Mouse (Mus musculus) kidney, adult 2 months (tissue): Measurements from ENCODE around the gene Gnb5. TPM values are rescaled to one million over a fixed set of nuclear protein-coding genes. Genes with fewer than 3 reads are reported as not detected.
A peak's percentile ranks its signal among the peaks of the same experiment; 100 is the strongest.

Experiments
- DNase-seq: peaks from one replicate; pipeline ENCODE4 v3.0.0; 2021
- H3K27ac ChIP-seq: fragments of 200-500 bp; 2 replicates; pipeline ENCODE4 v1.5.1; 2012; ENCODE audit warnings: low read depth, low read length, control low read depth, inconsistent platforms; ENCODE audit not compliant: insufficient read depth
- H3K27me3 ChIP-seq: fragments of 200-500 bp; replicated peaks from 2 replicates; pipeline ENCODE4 v1.6.1; 2012; ENCODE audit warnings: mild to moderate bottlenecking, moderate library complexity, low read length, inconsistent platforms; ENCODE audit not compliant: control insufficient read depth, insufficient read depth
- H3K36me3 ChIP-seq: fragments of 200-500 bp; 2 replicates; pipeline ENCODE4 v1.6.1; 2012; ENCODE audit warnings: mild to moderate bottlenecking, moderate library complexity, low read length, inconsistent platforms; ENCODE audit not compliant: control insufficient read depth, insufficient read depth
- H3K4me1 ChIP-seq: fragments of 200-500 bp; 2 replicates; pipeline ENCODE4 v1.6.1; 2011; ENCODE audit warnings: low read length; ENCODE audit not compliant: control insufficient read depth, insufficient read depth
- H3K4me3 ChIP-seq: fragments of 200-500 bp; 2 replicates; pipeline ENCODE4 v1.5.1; 2011; ENCODE audit warnings: mild to moderate bottlenecking, low read depth, low read length, control low read depth; ENCODE audit not compliant: insufficient read depth
- CTCF ChIP-seq: fragments of 200-500 bp; conservative IDR thresholded peaks from 2 replicates; pipeline ENCODE4 v1.5.1; 2011; ENCODE audit warnings: low read depth, mild to moderate bottlenecking, control low read depth, low read length, moderate library complexity, mixed read lengths; ENCODE audit not compliant: insufficient read depth, insufficient read length
- POLR2A ChIP-seq: fragments of 200-500 bp; IDR thresholded peaks from one replicate; pipeline ENCODE4 v1.6.1; 2011; ENCODE audit warnings: low read depth, low read length, control low read depth
- WGBS: fragments of 180-500 bp; shearing (Covaris S2); methylation state at CpG from one replicate; pipeline ENCODE4 v1.1.7; 2018; 5-methylcytosine and 5-hydroxymethylcytosine counted together
- polyA plus RNA-seq: library from polyadenylated mRNA; depleted of rRNA; stranded (reverse); fragments of >200 nt; gene quantifications from 2 replicates; pipeline ENCODE4 v1.2.3, GENCODE M21; 2012; rRNA removed

The Gnb5 gene
- polyA plus RNA-seq, result 18.0 and 18.1 TPM in 2 replicates

GRCm38 (mm10) chr9:75306126-75306898 is at the start of gene Gnb5:
TSS of gene Gnb5 (plus strand) at chr9:75306288.
- WGBS, result 86% methylated on average over 11 of the region's 11 CpGs
- Histone ChIP-seq H3K27ac (no peak within 1 kb of the TSS), H3K36me3 (no peaks in the 10 kb centered on the region), H3K27me3 (no peaks in the 10 kb centered on the region), H3K4me1 (no peaks in the 10 kb centered on the region), H3K4me3 (no peak within 1 kb of the TSS)
- TF ChIP-seq POLR2A, result no peak
- no peak for TF ChIP-seq CTCF
- no peak for DNase-seq

- H3K4me3 ChIP-seq, result no peak overlapping the region
- H3K4me1 ChIP-seq, result no peaks in the 10 kb centered on the region
- no peak overlapping the region for H3K27ac ChIP-seq
- H3K27me3 ChIP-seq, result no peaks in the 10 kb centered on the region
- TF ChIP-seq POLR2A, result no peak
- no peaks in the 10 kb centered on the region for H3K36me3 ChIP-seq
- no peak for DNase-seq
- 84% methylated on average over 4 of the region's 4 CpGs for WGBS
Measured at GRCm38 (mm10) chr9:75258792-75259191, 47.3 kb upstream of the Gnb5 start.

- no peak overlapping the region for H3K4me3 ChIP-seq
- no peaks in the 10 kb centered on the region for H3K27me3 ChIP-seq
- 92% methylated on average over 4 of the region's 4 CpGs for WGBS
- no peak overlapping the region for H3K27ac ChIP-seq
- TF ChIP-seq POLR2A (no peak), CTCF (peak; percentile 24; the same call in 1 of the 2 replicates)
- no peak for DNase-seq
- no peaks in the 10 kb centered on the region for H3K36me3 ChIP-seq
- H3K4me1 ChIP-seq, result no peaks in the 10 kb centered on the region
Measured at GRCm38 (mm10) chr9:75259656-75260055, 46.4 kb upstream of the Gnb5 start.

- WGBS, result 48% methylated on average over 8 of the region's 8 CpGs
- no peaks in the 10 kb centered on the region for H3K36me3 ChIP-seq
- H3K27ac ChIP-seq, result no peak overlapping the region
- H3K4me1 ChIP-seq, result no peaks in the 10 kb centered on the region
- TF ChIP-seq POLR2A, result no peak
- no peak for TF ChIP-seq CTCF
- DNase-seq, result no peak
- H3K4me3 ChIP-seq, result no peak overlapping the region
- H3K27me3 ChIP-seq, result no peaks in the 10 kb centered on the region
Measured at GRCm38 (mm10) chr9:75261332-75261872, 44.7 kb upstream of the Gnb5 start.

GRCm38 (mm10) chr9:75262235-75262826 is 43.8 kb upstream of the Gnb5 start:
- no peak for DNase-seq
- Histone ChIP-seq H3K36me3 (no peaks in the 10 kb centered on the region), H3K27ac (no peak overlapping the region), H3K4me3 (no peak overlapping the region), H3K27me3 (no peaks in the 10 kb centered on the region), H3K4me1 (no peaks in the 10 kb centered on the region)
- 69% methylated on average over 8 of the region's 8 CpGs for WGBS
- no peak for TF ChIP-seq CTCF
- TF ChIP-seq POLR2A, result no peak

GRCm38 (mm10) chr9:75264008-75264718 is 41.9 kb upstream of the Gnb5 start:
- no peak for DNase-seq
- H3K4me1 ChIP-seq, result no peaks in the 10 kb centered on the region
- TF ChIP-seq CTCF, result no peak
- no peak for TF ChIP-seq POLR2A
- H3K36me3 ChIP-seq, result no peaks in the 10 kb centered on the region
- no peak overlapping the region for H3K27ac ChIP-seq
- H3K4me3 ChIP-seq, result no peak overlapping the region
- 86% methylated on average over 3 of the region's 3 CpGs for WGBS
- no peaks in the 10 kb centered on the region for H3K27me3 ChIP-seq

- H3K4me3 ChIP-seq, result no peak overlapping the region
- 81% methylated on average over 6 of the region's 6 CpGs for WGBS
- DNase-seq, result no peak
- no peaks in the 10 kb centered on the region for H3K36me3 ChIP-seq
- no peaks in the 10 kb centered on the region for H3K27me3 ChIP-seq
- TF ChIP-seq POLR2A (no peak), CTCF (no peak)
- H3K27ac ChIP-seq, result no peak overlapping the region
- no peaks in the 10 kb centered on the region for H3K4me1 ChIP-seq
Measured at GRCm38 (mm10) chr9:75267147-75267546, 38.9 kb upstream of the Gnb5 start.
